Mouse (Mus musculus) E14TG2a.4 (cell line): ENCODE measurements around the gene Hmgn1.

Experiments used
- CTCF ChIP-seq: conservative IDR thresholded peaks from 2 replicates; pipeline ENCODE4 v1.5.1; 2014; ENCODE audit warnings: low read length
- NANOG ChIP-seq: IDR thresholded peaks from 2 replicates; pipeline ENCODE4 v1.6.1; 2014; ENCODE audit warnings: borderline replicate concordance, low read length, mixed read lengths
- POU5F1 ChIP-seq: IDR thresholded peaks from 2 replicates; pipeline ENCODE4 v1.6.1; 2014; ENCODE audit warnings: low read length, borderline replicate concordance

- TF ChIP-seq CTCF, result no peak
- no peak for TF ChIP-seq NANOG
- TF ChIP-seq POU5F1, result no peak
Measured at GRCm38 (mm10) chr16:96148834-96149233, 21.3 kb upstream of the Hmgn1 start.
